Mouse (Mus musculus) hindbrain, postnatal 0 days (tissue): Measurements from ENCODE around the gene Olfr976. TPM values are rescaled to one million over a fixed set of nuclear protein-coding genes. Genes with fewer than 3 reads are reported as not detected.

Experiments
- ATAC-seq: fragments of 200-750 bp; cut with Nextera tagmentation; 2 replicates; pipeline ENCODE4 v1.8.0; 2017; ENCODE audit warnings: mild to moderate bottlenecking, moderate TSS enrichment, moderate library complexity
- DNase-seq: peaks from one replicate; pipeline ENCODE4 v3.0.0-alpha.2; 2015; ENCODE audit warnings: low spot score
- H3K27ac ChIP-seq: fragments of 300-500 bp; sonication (generic); 2 replicates; pipeline ENCODE4 v1.5.1; 2014; ENCODE audit warnings: mild to moderate bottlenecking
- H3K27me3 ChIP-seq: fragments of 300-500 bp; sonication (generic); 2 replicates; pipeline ENCODE4 v1.6.1; 2014; ENCODE audit warnings: low read length, mixed read lengths; ENCODE audit not compliant: insufficient read depth
- H3K36me3 ChIP-seq: fragments of 300-500 bp; sonication (generic); 2 replicates; pipeline ENCODE4 v1.6.1; 2014; ENCODE audit warnings: low read length, mixed read lengths; ENCODE audit not compliant: insufficient read depth
- H3K4me1 ChIP-seq: fragments of 300-500 bp; sonication (generic); 2 replicates; pipeline ENCODE4 v1.6.1; 2014; ENCODE audit warnings: antibody characterized with exemption, low read length, mixed read lengths; ENCODE audit not compliant: insufficient read depth
- H3K4me2 ChIP-seq: fragments of 300-500 bp; sonication (generic); 2 replicates; pipeline ENCODE4 v1.6.1; 2014; ENCODE audit warnings: low read depth, mild to moderate bottlenecking, low read length, moderate library complexity, mixed read lengths
- H3K4me3 ChIP-seq: fragments of 300-500 bp; sonication (generic); 2 replicates; pipeline ENCODE4 v1.5.1; 2014; ENCODE audit warnings: low read length
- H3K9ac ChIP-seq: fragments of 300-500 bp; sonication (generic); replicated peaks from 2 replicates; pipeline ENCODE4 v1.6.1; 2014; ENCODE audit warnings: mild to moderate bottlenecking, low read length, moderate library complexity, mixed read lengths
- H3K9me3 ChIP-seq: fragments of 300-500 bp; sonication (generic); 2 replicates; pipeline ENCODE4 v1.6.1; 2016; ENCODE audit warnings: low read length, mixed read lengths
- CTCF ChIP-seq: IDR thresholded peaks from 2 replicates; pipeline ENCODE4 v1.5.1; 2016; ENCODE audit warnings: antibody characterized with exemption, control low read depth, low read depth
- WGBS: fragments of 180-500 bp; shearing (Covaris S2); extraction: QIAGEN DNeasy Blood & Tissue Kit; methylation state at CpG from one replicate; pipeline ENCODE4 v1.1.7; 2014; 5-methylcytosine and 5-hydroxymethylcytosine counted together
- polyA plus RNA-seq: library from polyadenylated mRNA; unstranded; fragments of >200 nt; fragmentation: Nextera tagmentation; extraction: Ambion mirVana; gene quantifications from 2 replicates; pipeline ENCODE4 v1.2.1, GENCODE M21; 2015
- total RNA-seq: library from RNA; depleted of rRNA; stranded (reverse); fragments of >200 nt; gene quantifications from 2 replicates; pipeline ENCODE4 v1.2.3, GENCODE M21; 2014; rRNA removed

Gene Olfr976
- total and polyA plus RNA-seq, 2 experiments from 2014 or later, result not detected

DNA sequence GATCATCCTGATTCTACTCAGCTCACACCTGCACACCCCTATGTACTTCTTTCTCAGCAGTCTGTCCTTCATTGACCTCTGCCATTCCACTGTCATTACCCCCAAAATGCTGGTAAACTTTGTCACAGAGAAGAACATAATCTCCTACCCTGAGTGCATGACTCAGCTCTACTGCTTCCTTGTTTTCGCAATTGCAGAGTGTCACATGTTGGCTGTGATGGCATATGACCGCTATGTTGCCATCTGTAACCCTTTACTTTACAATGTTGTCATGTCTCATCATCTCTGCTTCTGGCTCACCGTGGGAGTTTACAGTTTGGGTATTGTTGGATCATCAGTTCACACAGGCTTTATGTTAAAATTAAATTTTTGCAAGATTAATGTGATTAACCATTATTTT lies 51.0 kb downstream of the Olfr976 start:
- 84% methylated on average over 3 of the region's 3 CpGs for WGBS
- no peaks in the 10 kb centered on the region for H3K36me3 ChIP-seq
- H3K4me1 ChIP-seq, result no peaks in the 10 kb centered on the region
- ATAC-seq (no peak), DNase-seq (no peak)
- no peak for TF ChIP-seq CTCF
- H3K4me2 ChIP-seq, result no peak overlapping the region
- H3K9me3 ChIP-seq, result no peaks in the 10 kb centered on the region
- no peak overlapping the region for H3K9ac ChIP-seq
- no peaks in the 10 kb centered on the region for H3K27me3 ChIP-seq
- no peak overlapping the region for H3K4me3 ChIP-seq
- H3K27ac ChIP-seq, result no peak overlapping the region

DNA sequence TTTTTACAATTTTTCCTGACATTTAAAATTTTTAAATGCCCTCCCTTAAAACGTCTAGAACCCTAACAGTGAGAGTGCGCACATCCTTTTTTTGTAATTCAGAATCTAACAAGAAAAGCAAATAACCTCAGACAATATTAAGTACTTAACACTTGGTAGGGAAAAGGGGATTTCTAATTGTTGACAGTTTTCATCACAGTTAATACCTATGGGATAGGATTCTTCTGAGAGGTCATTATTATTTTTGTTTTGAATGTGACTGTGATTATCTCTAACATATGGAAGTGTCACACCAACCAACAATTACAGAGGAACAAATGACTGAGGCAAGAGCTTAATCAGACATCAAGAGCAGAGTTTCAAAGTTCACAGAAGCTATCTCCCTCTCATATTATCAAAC lies 53.9 kb downstream of the Olfr976 start, which contains the start of gene Olfr229:
TSS of gene Olfr229 (plus strand) at position 301 of the 400 bp plus-strand sequence.
- H3K27me3 ChIP-seq, result no peaks in the 10 kb centered on the region
- H3K9ac ChIP-seq, result no peak within 1 kb of the TSS
- 74% methylated on average over 2 of the region's 2 CpGs for WGBS
- no peaks in the 10 kb centered on the region for H3K4me1 ChIP-seq
- H3K9me3 ChIP-seq, result no peaks in the 10 kb centered on the region
- H3K4me2 ChIP-seq, result no peak within 1 kb of the TSS
- H3K36me3 ChIP-seq, result no peaks in the 10 kb centered on the region
- no peak for TF ChIP-seq CTCF
- ATAC-seq (no peak), DNase-seq (no peak)
- H3K27ac ChIP-seq, result no peak within 1 kb of the TSS
- H3K4me3 ChIP-seq, result no peak within 1 kb of the TSS

DNA sequence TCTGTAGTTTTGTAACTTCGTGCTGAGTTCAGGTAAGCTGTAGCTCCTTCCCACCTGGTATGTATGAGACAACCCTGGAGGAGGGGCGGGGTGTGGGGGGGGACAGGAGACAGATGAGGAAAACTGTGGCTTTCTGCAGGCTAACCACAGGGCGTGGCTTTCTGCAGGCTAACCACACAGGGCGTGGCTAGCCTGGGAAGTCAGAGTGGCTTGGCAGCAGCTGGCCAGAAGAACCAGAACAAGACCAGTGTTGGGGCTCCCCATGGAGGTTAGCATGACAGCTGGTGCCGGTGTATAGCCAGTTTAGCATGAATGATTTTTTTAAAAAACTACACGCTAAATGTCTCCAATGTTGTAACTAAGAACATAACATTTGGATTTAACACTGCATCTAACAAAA lies 55.8 kb downstream of the Olfr976 start:
- Histone ChIP-seq H3K27ac (no peak overlapping the region), H3K4me3 (no peak overlapping the region), H3K36me3 (no peaks in the 10 kb centered on the region), H3K9me3 (no peaks in the 10 kb centered on the region), H3K27me3 (no peaks in the 10 kb centered on the region), H3K4me1 (no peaks in the 10 kb centered on the region), H3K4me2 (no peak overlapping the region), H3K9ac (no peak overlapping the region)
- ATAC-seq (no peak), DNase-seq (no peak)
- no peak for TF ChIP-seq CTCF
- WGBS, result 79% methylated on average over 6 of the region's 6 CpGs

Other genes starting within 250 kb of the Olfr976 start
- gene Olfr965, start 249.8 kb downstream of the Olfr976 start, total RNA-seq, result not detected in 2 replicates
- not detected in 2 replicates for gene Olfr965, start 249.8 kb downstream of the Olfr976 start, polyA plus RNA-seq
- gene Olfr150, start 230.2 kb downstream of the Olfr976 start, total RNA-seq, result not detected in 2 replicates
- not detected in 2 replicates for gene Olfr150, start 230.2 kb downstream of the Olfr976 start, polyA plus RNA-seq
- not detected in 2 replicates for gene Olfr967, start 214.9 kb downstream of the Olfr976 start, total RNA-seq
- gene Olfr967, start 214.9 kb downstream of the Olfr976 start, polyA plus RNA-seq, result not detected in 2 replicates
- not detected in 2 replicates for gene Olfr968, start 177.9 kb downstream of the Olfr976 start, total RNA-seq
- gene Olfr968, start 177.9 kb downstream of the Olfr976 start, polyA plus RNA-seq, result not detected in 2 replicates
- not detected in 2 replicates for gene Olfr969, start 170.2 kb downstream of the Olfr976 start, total RNA-seq
- gene Olfr969, start 170.2 kb downstream of the Olfr976 start, polyA plus RNA-seq, result not detected in 2 replicates
- gene Olfr970, start 152.3 kb downstream of the Olfr976 start, total RNA-seq, result not detected in 2 replicates
- not detected in 2 replicates for gene Olfr970, start 152.3 kb downstream of the Olfr976 start, polyA plus RNA-seq
- gene Olfr971, start 124.3 kb downstream of the Olfr976 start, total RNA-seq, result not detected in 2 replicates
- gene Olfr971, start 124.3 kb downstream of the Olfr976 start, polyA plus RNA-seq, result not detected in 2 replicates
- gene Olfr972, start 94.7 kb downstream of the Olfr976 start, total RNA-seq, result not detected in 2 replicates
- not detected in 2 replicates for gene Olfr972, start 94.7 kb downstream of the Olfr976 start, polyA plus RNA-seq
- gene Olfr229, start 53.8 kb downstream of the Olfr976 start, total RNA-seq, result not detected in 2 replicates
- not detected in 2 replicates for gene Olfr229, start 53.8 kb downstream of the Olfr976 start, polyA plus RNA-seq
- gene Olfr974, start 23.6 kb downstream of the Olfr976 start, total RNA-seq, result not detected in 2 replicates
- not detected in 2 replicates for gene Olfr974, start 23.6 kb downstream of the Olfr976 start, polyA plus RNA-seq
- gene Olfr975, start 9.1 kb downstream of the Olfr976 start, total RNA-seq, result not detected in 2 replicates
- gene Olfr975, start 9.1 kb downstream of the Olfr976 start, polyA plus RNA-seq, result 0.05 TPM in 1 of 2 replicates, not detected in the other
- not detected in 2 replicates for gene Olfr978, start 31.0 kb upstream of the Olfr976 start, total RNA-seq
- gene Olfr978, start 31.0 kb upstream of the Olfr976 start, polyA plus RNA-seq, result not detected in 2 replicates
- gene Olfr979, start 42.3 kb upstream of the Olfr976 start, total RNA-seq, result not detected in 2 replicates
- not detected in 2 replicates for gene Olfr979, start 42.3 kb upstream of the Olfr976 start, polyA plus RNA-seq
- not detected in 2 replicates for gene Olfr980, start 48.4 kb upstream of the Olfr976 start, total RNA-seq
- gene Olfr980, start 48.4 kb upstream of the Olfr976 start, polyA plus RNA-seq, result not detected in 2 replicates
- gene Olfr981, start 60.3 kb upstream of the Olfr976 start, total RNA-seq, result not detected in 2 replicates
- gene Olfr981, start 60.3 kb upstream of the Olfr976 start, polyA plus RNA-seq, result not detected in 2 replicates
- gene Olfr982, start 112.7 kb upstream of the Olfr976 start, total RNA-seq, result not detected in 2 replicates
- gene Olfr982, start 112.7 kb upstream of the Olfr976 start, polyA plus RNA-seq, result not detected in 2 replicates
- gene Olfr983, start 132.5 kb upstream of the Olfr976 start, total RNA-seq, result not detected in 2 replicates
- gene Olfr983, start 132.5 kb upstream of the Olfr976 start, polyA plus RNA-seq, result not detected in 2 replicates
- gene Olfr984, start 153.1 kb upstream of the Olfr976 start, total RNA-seq, result not detected in 2 replicates
- gene Olfr984, start 153.1 kb upstream of the Olfr976 start, polyA plus RNA-seq, result not detected in 2 replicates
- gene Olfr985, start 169.1 kb upstream of the Olfr976 start, total RNA-seq, result not detected in 2 replicates
- gene Olfr985, start 169.1 kb upstream of the Olfr976 start, polyA plus RNA-seq, result not detected in 2 replicates
- not detected in 2 replicates for gene Tmem225, start 187.0 kb upstream of the Olfr976 start, total RNA-seq
- not detected in 2 replicates for gene Tmem225, start 187.0 kb upstream of the Olfr976 start, polyA plus RNA-seq
- not detected in 2 replicates for gene Olfr986, start 219.8 kb upstream of the Olfr976 start, total RNA-seq
- not detected in 2 replicates for gene Olfr986, start 219.8 kb upstream of the Olfr976 start, polyA plus RNA-seq
- gene Zfp202, start 231.2 kb upstream of the Olfr976 start, total RNA-seq, result 8.1 TPM in 2 replicates
- 4.9 TPM in 2 replicates for gene Zfp202, start 231.2 kb upstream of the Olfr976 start, polyA plus RNA-seq